8 mouse cellular contexts compared by ENCODE assay signal in genomic region chr11:103170111-103170493, GRCm38 (mm10). TPM values are rescaled to one million over a fixed set of nuclear protein-coding genes. Genes with fewer than 3 reads are reported as not detected.
A peak's percentile ranks its signal among the peaks of the same experiment; 100 is the strongest.
DNase-seq lines count a peak whose midpoint lies in the region; ATAC-seq and TF ChIP-seq lines count a peak whose summit lies in the region.

No protein-coding gene starts in this region.

- no peak for ATAC-seq in lung, embryonic 16.5 days (ENCODE audit: low read depth)
- no peak for ATAC-seq in forebrain, embryonic 11.5 days (replicated peaks; ENCODE audit: low FRiP score)
- ATAC-seq in frontal cortex, adult (ENCODE audit: low TSS enrichment), result no peak

- H3K4me2 ChIP-seq in lung, embryonic 16.5 days (ENCODE audit: low read depth, low read length), result peak overlapping the region; percentile 98
- peak overlapping the region; percentile 94 for H3K4me2 ChIP-seq in forebrain, embryonic 11.5 days (ENCODE audit: low read depth, low read length, severe bottlenecking)

- no peak for DNase-seq in lung, postnatal 25 days (ENCODE audit: low spot score)
- no peak for DNase-seq in forebrain, embryonic 11.5 days (ENCODE audit: low spot score)
- DNase-seq in limb, embryonic 10.5 days (ENCODE audit: low spot score), result no peak
- no peak for DNase-seq in T-cell, adult 2 months (ENCODE audit: low spot score)
- DNase-seq in left cerebral cortex, postnatal 14 days (ENCODE audit: low spot score in 2 of 2), result no peak

- intact Hi-C loops in left cerebral cortex, postnatal 14 days (cut with DNase I), result no loop called here

- WGBS in lung, embryonic 16.5 days, result 41% methylated on average over 3 of the region's 3 CpGs
- WGBS in forebrain, embryonic 11.5 days, result 49% methylated on average over 3 of the region's 3 CpGs
- WGBS in limb, embryonic 10.5 days, result 50% methylated on average over 3 of the region's 3 CpGs
- WGBS in olfactory bulb, adult 2 months, result 38% methylated on average over 3 of the region's 3 CpGs

- no peak overlapping the region for H3K27ac ChIP-seq in lung, embryonic 16.5 days (ENCODE audit: low read length)
- H3K27ac ChIP-seq in forebrain, embryonic 11.5 days (ENCODE audit: low read depth, low read length), result no peak overlapping the region
- no peak overlapping the region for H3K27ac ChIP-seq in limb, embryonic 10.5 days
- H3K27ac ChIP-seq in olfactory bulb, adult 2 months (ENCODE audit: insufficient read depth, low read depth, low read length), result no peak overlapping the region

- H3K4me3 ChIP-seq in lung, embryonic 16.5 days (ENCODE audit: low read length), result peak overlapping the region; percentile 61
- peak overlapping the region; percentile 58 for H3K4me3 ChIP-seq in forebrain, embryonic 11.5 days (ENCODE audit: low read depth, low read length)
- peak overlapping the region; percentile 65 for H3K4me3 ChIP-seq in limb, embryonic 10.5 days
- H3K4me3 ChIP-seq in olfactory bulb, adult 2 months (ENCODE audit: insufficient read depth, low read depth, low read length), result peak overlapping the region; percentile 79

- TF ChIP-seq CTCF in olfactory bulb, adult 2 months (IDR thresholded peaks at IDR 0.05; ENCODE audit: insufficient read depth, low read depth, low read length), result no peak

- no peak overlapping the region for H3K9ac ChIP-seq in lung, embryonic 16.5 days (ENCODE audit: low read length)
- H3K9ac ChIP-seq in forebrain, embryonic 11.5 days (ENCODE audit: low read length), result no peak overlapping the region

- H3K36me3 ChIP-seq in lung, embryonic 16.5 days (ENCODE audit: control insufficient read depth, insufficient read depth, low read length), result no peaks in the 10 kb centered on the region; the same call in 1 of the 2 replicates
- H3K36me3 ChIP-seq in forebrain, embryonic 11.5 days (ENCODE audit: control insufficient read depth, insufficient read depth, low read length), result no peaks in the 10 kb centered on the region
- H3K36me3 ChIP-seq in limb, embryonic 10.5 days, result 0 out of 2 replicates have a peak, but pooled peaks cover 3% of the 10 kb centered on the region

- TF ChIP-seq POLR2A in olfactory bulb, adult 2 months (IDR thresholded peaks at IDR 0.05; ENCODE audit: insufficient read depth, low read depth, low read length), result no peak

- no peaks in the 10 kb centered on the region for H3K9me3 ChIP-seq in lung, embryonic 16.5 days (ENCODE audit: control insufficient read depth, low read length)
- H3K9me3 ChIP-seq in forebrain, embryonic 11.5 days (ENCODE audit: control insufficient read depth, low read length), result no peaks in the 10 kb centered on the region
- H3K9me3 ChIP-seq in limb, embryonic 10.5 days (replicated peaks), result no peaks in the 10 kb centered on the region

- peaks cover 7% of the 10 kb centered on the region for H3K4me1 ChIP-seq in lung, embryonic 16.5 days (replicated peaks; ENCODE audit: control insufficient read depth, insufficient read depth, low read length)
- peaks cover 6% of the 10 kb centered on the region; the same call in 1 of the 2 replicates for H3K4me1 ChIP-seq in forebrain, embryonic 11.5 days (replicated peaks; ENCODE audit: control insufficient read depth, insufficient read depth, low read length)
- H3K4me1 ChIP-seq in limb, embryonic 10.5 days, result peaks cover 19% of the 10 kb centered on the region
- peaks cover 28% of the 10 kb centered on the region for H3K4me1 ChIP-seq in olfactory bulb, adult 2 months (ENCODE audit: control insufficient read depth, insufficient read depth, low read length)

- peaks cover 25% of the 10 kb centered on the region for H3K27me3 ChIP-seq in lung, embryonic 16.5 days (ENCODE audit: control insufficient read depth, insufficient read depth, low read depth, low read length)
- H3K27me3 ChIP-seq in forebrain, embryonic 11.5 days (ENCODE audit: control insufficient read depth, insufficient read depth, low read length), result peaks cover 39% of the 10 kb centered on the region
- peaks cover 83% of the 10 kb centered on the region for H3K27me3 ChIP-seq in limb, embryonic 10.5 days (ENCODE audit: low read depth, poor library complexity, severe bottlenecking)

RNA-seq across cellular contexts. Expression of gene Fmnl1, which starts 0.8 kb away (rescaled TPM):
- polyA plus RNA-seq in lung, embryonic 16.5 days (2015; fragmentation: Nextera tagmentation; extraction: Ambion mirVana), result 2.9 and 3.0 TPM in 2 replicates
- polyA plus RNA-seq in forebrain, embryonic 11.5 days (2014; fragmentation: Nextera tagmentation; extraction: Ambion mirVana), result 0.76 and 1.8 TPM in 2 replicates
- 0.49 and 0.73 TPM in 2 replicates for polyA plus RNA-seq in limb, embryonic 10.5 days (2016; fragmentation: Nextera tagmentation; extraction: Ambion mirVana)
- polyA plus RNA-seq in olfactory bulb, adult 2 months (2012; ENCODE audit: insufficient read depth, insufficient read length, low replicate concordance, missing spikeins), result 142 TPM in 1 of 2 replicates, not detected in the other
- total RNA-seq in left cerebral cortex, postnatal 14 days (2021), result 100 to 1,000 TPM; 132 to 143 TPM

RNA-seq across cellular contexts. Expression of gene Hexim2, which starts 37.9 kb away (rescaled TPM):
- 8.7 and 10.1 TPM in 2 replicates for polyA plus RNA-seq in lung, embryonic 16.5 days (2015; fragmentation: Nextera tagmentation; extraction: Ambion mirVana)
- polyA plus RNA-seq in forebrain, embryonic 11.5 days (2014; fragmentation: Nextera tagmentation; extraction: Ambion mirVana), result 8.7 and 9.2 TPM in 2 replicates
- polyA plus RNA-seq in limb, embryonic 10.5 days (2016; fragmentation: Nextera tagmentation; extraction: Ambion mirVana), result 10.1 and 12.3 TPM in 2 replicates
- not detected in 2 replicates for polyA plus RNA-seq in olfactory bulb, adult 2 months (2012; ENCODE audit: insufficient read depth, insufficient read length, low replicate concordance, missing spikeins)
- total RNA-seq in left cerebral cortex, postnatal 14 days (2021), result 10 to 100 TPM; 15.4 TPM

RNA-seq across cellular contexts. Expression of gene 1700023F06Rik, which starts 38.3 kb away (rescaled TPM):
- polyA plus RNA-seq in lung, embryonic 16.5 days (2015; fragmentation: Nextera tagmentation; extraction: Ambion mirVana), result 0.44 TPM in 2 replicates
- polyA plus RNA-seq in forebrain, embryonic 11.5 days (2014; fragmentation: Nextera tagmentation; extraction: Ambion mirVana), result 0.23 and 0.32 TPM in 2 replicates
- polyA plus RNA-seq in limb, embryonic 10.5 days (2016; fragmentation: Nextera tagmentation; extraction: Ambion mirVana), result 0.29 and 0.30 TPM in 2 replicates
- not detected in 2 replicates for polyA plus RNA-seq in olfactory bulb, adult 2 months (2012; ENCODE audit: insufficient read depth, insufficient read length, low replicate concordance, missing spikeins)
- 1 to 10 TPM; 2.3 TPM for total RNA-seq in left cerebral cortex, postnatal 14 days (2021)

RNA-seq across cellular contexts. Expression of gene Spata32, which starts 48.1 kb away (rescaled TPM):
- not detected in 2 replicates for polyA plus RNA-seq in lung, embryonic 16.5 days (2015; fragmentation: Nextera tagmentation; extraction: Ambion mirVana)
- polyA plus RNA-seq in forebrain, embryonic 11.5 days (2014; fragmentation: Nextera tagmentation; extraction: Ambion mirVana), result not detected in 2 replicates
- not detected in 2 replicates for polyA plus RNA-seq in limb, embryonic 10.5 days (2016; fragmentation: Nextera tagmentation; extraction: Ambion mirVana)
- not detected in 2 replicates for polyA plus RNA-seq in olfactory bulb, adult 2 months (2012; ENCODE audit: insufficient read depth, insufficient read length, low replicate concordance, missing spikeins)
- total RNA-seq in left cerebral cortex, postnatal 14 days (2021), result 1 to 10 TPM; 1.0 to 1.2 TPM

RNA-seq across cellular contexts. Expression of gene Hexim1, which starts 54.1 kb away (rescaled TPM):
- polyA plus RNA-seq in lung, embryonic 16.5 days (2015; fragmentation: Nextera tagmentation; extraction: Ambion mirVana), result 4.6 and 5.2 TPM in 2 replicates
- polyA plus RNA-seq in forebrain, embryonic 11.5 days (2014; fragmentation: Nextera tagmentation; extraction: Ambion mirVana), result 3.9 and 4.6 TPM in 2 replicates
- polyA plus RNA-seq in limb, embryonic 10.5 days (2016; fragmentation: Nextera tagmentation; extraction: Ambion mirVana), result 1.8 and 2.4 TPM in 2 replicates
- not detected in 2 replicates for polyA plus RNA-seq in olfactory bulb, adult 2 months (2012; ENCODE audit: insufficient read depth, insufficient read length, low replicate concordance, missing spikeins)
- total RNA-seq in left cerebral cortex, postnatal 14 days (2021), result 10 to 100 TPM; 43.7 to 45.4 TPM

Comparison
In these comparisons a context has a peak if more than half of its experiments do, and no peak if none do; other contexts are left out.
1. RNA of gene Fmnl1, which starts 0.8 kb away (polyA plus RNA-seq): 142 TPM in olfactory bulb, adult 2 months; 2.9 to 3.0 TPM in lung, embryonic 16.5 days, 0.76 to 1.8 TPM in forebrain, embryonic 11.5 days and 0.49 to 0.73 TPM in limb, embryonic 10.5 days; every median in the first group is over 10 times any median in the second.
2. Peak in every context shown above with its lines, with median percentiles within 50 percentile points of each other: H3K4me3 ChIP-seq.